Mouse (Mus musculus) CD4-positive, CD25-positive, alpha-beta regulatory T cell, adult 2 months (primary cell): ENCODE measurements around the gene Fam160b1.
A peak's percentile ranks its signal among the peaks of the same experiment; 100 is the strongest.

ENCODE experiments used
- DNase-seq: peaks from one replicate; pipeline ENCODE4 v3.0.0-alpha.2; 2012; ENCODE audit warnings: low read depth, low spot score

The Fam160b1 gene

GRCm38 (mm10) chr19:57417800-57418580, 57.5 kb downstream of the Fam160b1 start:
- no peak for DNase-seq

GRCm38 (mm10) chr19:57423402-57423801, 62.9 kb downstream of the Fam160b1 start:
- DNase-seq = no peak

GRCm38 (mm10) chr19:57425296-57425695, 64.8 kb downstream of the Fam160b1 start:
- no peak for DNase-seq

- no peak for DNase-seq
Measured at GRCm38 (mm10) chr19:57426841-57427240, 66.4 kb downstream of the Fam160b1 start.

GRCm38 (mm10) chr19:57427756-57428438, 67.4 kb downstream of the Fam160b1 start:
- DNase-seq = no peak

GRCm38 (mm10) chr19:57428641-57429040, 68.2 kb downstream of the Fam160b1 start:
- DNase-seq = no peak

- DNase-seq = peak; percentile 90
Measured at GRCm38 (mm10) chr19:57429926-57430325, 69.4 kb downstream of the Fam160b1 start.

- DNase-seq = no peak
Measured at GRCm38 (mm10) chr19:57431476-57431875, 71.0 kb downstream of the Fam160b1 start.

- no peak for DNase-seq
Measured at GRCm38 (mm10) chr19:57434024-57434423, 73.5 kb downstream of the Fam160b1 start.

GRCm38 (mm10) chr19:57436586-57437021, 76.1 kb downstream of the Fam160b1 start:
- DNase-seq = no peak

- DNase-seq = no peak
Measured at GRCm38 (mm10) chr19:57437042-57437441, 76.6 kb downstream of the Fam160b1 start.
